ENCODE assay signal across 26 mouse cellular contexts in genomic region chr2:102341429-102341828, GRCm38 (mm10).
"Had no signal": no experiment of that assay in that cellular context is flagged by ENCODE, and none has a peak within 500 bp of the region (broad histone marks: within the 10 kb centered on the region; RNA-seq: fewer than 3 reads in every experiment).

No protein-coding gene starts in this region.

- H3K4me3 ChIP-seq: intestine, embryonic 15.5 days; limb, embryonic 10.5 days; limb, embryonic 13.5 days; liver, embryonic 12.5 days; liver, embryonic 15.5 days; lung, embryonic 15.5 days; megakaryocyte, embryonic 14.5 days; midbrain, embryonic 10.5 days; midbrain, embryonic 13.5 days; myocyte; neural tube, embryonic 13.5 days; stomach, embryonic 15.5 days had no signal

- ATAC-seq: intestine, embryonic 15.5 days; liver, embryonic 12.5 days; midbrain, embryonic 13.5 days; midbrain, embryonic 16.5 days had no signal

- H3K9me3 ChIP-seq: intestine, embryonic 15.5 days; limb, embryonic 10.5 days; limb, embryonic 13.5 days; liver, embryonic 12.5 days; liver, embryonic 15.5 days; lung, embryonic 15.5 days; megakaryocyte, embryonic 14.5 days; midbrain, embryonic 10.5 days; midbrain, embryonic 13.5 days; neural tube, embryonic 13.5 days; stomach, embryonic 15.5 days had no signal

- DNase-seq: kidney, adult 11 months; kidney, adult 8-10 months; kidney, postnatal 36 days; layer of hippocampus, postnatal 36 days; liver; lung, adult 18-20 months; lung, postnatal 10 days; lung, postnatal 36 days; right cerebral cortex, adult 18-20 months; right cerebral cortex, postnatal 14 days; right cerebral cortex, postnatal 4 days; thymus, postnatal 25 days had no signal

- H3K4me2 ChIP-seq: intestine, embryonic 15.5 days; limb, embryonic 13.5 days; liver, embryonic 12.5 days; liver, embryonic 15.5 days; lung, embryonic 15.5 days; midbrain, embryonic 13.5 days; neural tube, embryonic 13.5 days; stomach, embryonic 15.5 days had no signal

- H3K36me3 ChIP-seq: intestine, embryonic 15.5 days; liver, embryonic 15.5 days; lung, embryonic 15.5 days; stomach, embryonic 15.5 days had no signal

- H3K9ac ChIP-seq: intestine, embryonic 15.5 days; limb, embryonic 13.5 days; liver, embryonic 12.5 days; liver, embryonic 15.5 days; lung, embryonic 15.5 days; midbrain, embryonic 13.5 days; neural tube, embryonic 13.5 days; stomach, embryonic 15.5 days had no signal

- H3K27ac ChIP-seq: intestine, embryonic 15.5 days; kidney, postnatal 0 days; limb, embryonic 10.5 days; limb, embryonic 13.5 days; liver, embryonic 12.5 days; liver, embryonic 15.5 days; lung, embryonic 15.5 days; midbrain, embryonic 10.5 days; midbrain, embryonic 13.5 days; neural tube, embryonic 13.5 days; stomach, embryonic 15.5 days had no signal

- H3K27me3 ChIP-seq: intestine, embryonic 15.5 days; limb, embryonic 13.5 days; liver, embryonic 12.5 days; liver, embryonic 15.5 days; lung, embryonic 15.5 days; megakaryocyte, embryonic 14.5 days; midbrain, embryonic 13.5 days; neural tube, embryonic 13.5 days; stomach, embryonic 15.5 days had no signal

- H3K4me1 ChIP-seq: intestine, embryonic 15.5 days; limb, embryonic 10.5 days; liver, embryonic 12.5 days; liver, embryonic 15.5 days; lung, embryonic 15.5 days; stomach, embryonic 15.5 days had no signal
